Mouse (Mus musculus): ENCODE results near the gene Ntf5. TPM values are rescaled to one million over a fixed set of nuclear protein-coding genes. Genes with fewer than 3 reads are reported as not detected.

Gene Ntf5
- polyA plus RNA-seq, 1 experiment from 2014 or later, result 3.0 TPM

DNA sequence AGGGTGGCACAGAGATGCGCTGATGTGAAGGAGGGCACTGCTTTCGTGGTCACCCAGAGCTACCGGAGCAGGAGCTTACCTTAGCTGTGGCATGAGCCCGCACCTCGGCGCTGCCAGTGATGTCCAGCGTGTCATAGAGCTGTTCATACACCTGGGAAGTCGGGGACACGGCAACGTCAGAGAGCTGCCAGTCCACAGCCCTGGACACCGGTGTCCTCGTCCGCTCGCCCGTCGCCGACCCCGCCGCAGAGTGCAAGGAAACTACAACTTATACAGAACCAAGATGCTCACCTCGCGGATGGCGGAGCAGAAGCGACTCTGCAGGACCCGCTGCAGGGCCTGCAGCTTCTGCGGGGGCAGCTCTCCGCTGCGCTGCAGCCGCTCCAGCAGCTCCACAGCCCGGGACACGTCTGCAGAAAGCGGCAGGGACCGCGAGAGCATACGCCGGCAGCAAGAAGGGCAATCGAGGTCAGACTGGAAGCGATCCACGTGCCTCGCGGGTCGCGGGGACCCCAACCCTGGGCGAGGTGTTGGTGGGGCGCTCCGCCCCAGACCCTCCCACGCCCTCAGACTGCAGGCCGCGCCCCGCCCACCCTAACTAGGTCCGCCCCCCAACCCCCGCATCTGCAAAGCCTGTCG lies 43.5 kb upstream of the Ntf5 start:
- 0 out of 2 replicates have a peak, but pooled peaks have one; percentile 1 for ATAC-seq (ENCODE audit: low read depth)
- Histone ChIP-seq H3K27me3 (replicated peaks; ENCODE audit: control insufficient read depth, insufficient read depth, low read length) (peaks cover 23% of the 10 kb centered on the region), H3K4me3 (ENCODE audit: low read depth, low read length) (peak overlapping the region; percentile 54), H3K4me1 (ENCODE audit: control insufficient read depth, insufficient read depth, low read length) (peaks cover 9% of the 10 kb centered on the region; the same call in 1 of the 2 replicates), H3K36me3 (ENCODE audit: control insufficient read depth, insufficient read depth, low read length) (peaks cover 25% of the 10 kb centered on the region), H3K27ac (replicated peaks; ENCODE audit: low read depth, low read length) (no peak overlapping the region), H3K9ac (ENCODE audit: low read depth, low read length) (peak overlapping the region; percentile 56), H3K4me2 (ENCODE audit: low read depth, low read length) (peak overlapping the region; percentile 97), H3K9me3 (ENCODE audit: control insufficient read depth, low read length) (no peaks in the 10 kb centered on the region)
- no peak for DNase-seq (ENCODE audit: low spot score)
- 14% methylated on average over 37 of the region's 52 CpGs for WGBS

- Histone ChIP-seq H3K4me2 (ENCODE audit: low read depth, low read length) (peak within 1 kb of the TSS; percentile 97), H3K4me3 (ENCODE audit: low read depth, low read length) (peak within 1 kb of the TSS; percentile 54), H3K9ac (ENCODE audit: low read depth, low read length) (peak within 1 kb of the TSS; percentile 56), H3K27ac (replicated peaks; ENCODE audit: low read depth, low read length) (no peak within 1 kb of the TSS), H3K9me3 (ENCODE audit: control insufficient read depth, low read length) (no peaks in the 10 kb centered on the region), H3K36me3 (ENCODE audit: control insufficient read depth, insufficient read depth, low read length) (peaks cover 31% of the 10 kb centered on the region), H3K4me1 (ENCODE audit: control insufficient read depth, insufficient read depth, low read length) (peaks cover 6% of the 10 kb centered on the region; the same call in 1 of the 2 replicates), H3K27me3 (replicated peaks; ENCODE audit: control insufficient read depth, insufficient read depth, low read length) (peaks cover 16% of the 10 kb centered on the region)
- peak; percentile 93 for DNase-seq (ENCODE audit: low spot score)
- WGBS, result 14% methylated on average over 24 of the region's 28 CpGs
- peak; percentile 76 for ATAC-seq (ENCODE audit: low read depth)
Measured at GRCm38 (mm10) chr7:45370475-45371311, 42.8 kb upstream of the Ntf5 start, which contains the start of gene Lin7b. Lin7b (minus strand) TSS chr7:45370583.

- H3K9me3 ChIP-seq (ENCODE audit: control insufficient read depth, low read length), result no peaks in the 10 kb centered on the region
- no peak overlapping the region for H3K9ac ChIP-seq (ENCODE audit: low read depth, low read length)
- peaks cover 48% of the 10 kb centered on the region for H3K36me3 ChIP-seq (ENCODE audit: control insufficient read depth, insufficient read depth, low read length)
- ATAC-seq (ENCODE audit: low read depth) (no peak), DNase-seq (ENCODE audit: low spot score) (no peak)
- H3K4me1 ChIP-seq (ENCODE audit: control insufficient read depth, insufficient read depth, low read length), result 0 out of 2 replicates have a peak, but pooled peaks cover 3% of the 10 kb centered on the region
- peaks cover 13% of the 10 kb centered on the region for H3K27me3 ChIP-seq (replicated peaks; ENCODE audit: control insufficient read depth, insufficient read depth, low read length)
- no peak overlapping the region for H3K27ac ChIP-seq (replicated peaks; ENCODE audit: low read depth, low read length)
- 90% methylated on average over 5 of the region's 5 CpGs for WGBS
- H3K4me3 ChIP-seq (ENCODE audit: low read depth, low read length), result no peak overlapping the region
- no peak overlapping the region for H3K4me2 ChIP-seq (ENCODE audit: low read depth, low read length)
Measured at GRCm38 (mm10) chr7:45372371-45372770, 41.1 kb upstream of the Ntf5 start.

DNA sequence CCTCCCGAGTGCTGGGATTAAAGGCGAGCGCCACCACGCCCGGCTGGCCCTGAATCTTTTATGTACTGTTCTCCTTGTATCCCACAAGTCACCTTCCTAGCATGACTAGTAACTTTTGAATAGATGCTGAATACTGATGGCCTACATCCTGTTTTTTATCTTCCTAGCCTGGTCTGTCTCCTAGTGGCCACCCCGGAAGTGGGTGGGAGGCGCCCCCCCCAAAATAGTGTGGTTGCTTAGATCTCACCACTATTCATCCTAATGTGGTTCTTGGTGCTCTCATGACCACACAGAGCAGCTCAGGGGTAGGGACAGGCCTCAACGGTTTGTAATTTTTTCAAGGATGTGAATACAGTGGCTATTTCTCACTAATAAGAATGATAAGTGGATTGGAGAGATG lies 38.9 kb upstream of the Ntf5 start:
- no peak overlapping the region for H3K27ac ChIP-seq (replicated peaks; ENCODE audit: low read depth, low read length)
- no peaks in the 10 kb centered on the region for H3K9me3 ChIP-seq (ENCODE audit: control insufficient read depth, low read length)
- H3K9ac ChIP-seq (ENCODE audit: low read depth, low read length), result no peak overlapping the region
- 0 out of 2 replicates have a peak, but pooled peaks cover 3% of the 10 kb centered on the region for H3K4me1 ChIP-seq (ENCODE audit: control insufficient read depth, insufficient read depth, low read length)
- DNase-seq (ENCODE audit: low spot score) (no peak), ATAC-seq (ENCODE audit: low read depth) (no peak)
- no peak overlapping the region for H3K4me3 ChIP-seq (ENCODE audit: low read depth, low read length)
- 95% methylated on average over 8 of the region's 8 CpGs for WGBS
- no peak overlapping the region for H3K4me2 ChIP-seq (ENCODE audit: low read depth, low read length)
- H3K36me3 ChIP-seq (ENCODE audit: control insufficient read depth, insufficient read depth, low read length), result peaks cover 71% of the 10 kb centered on the region
- H3K27me3 ChIP-seq (replicated peaks; ENCODE audit: control insufficient read depth, insufficient read depth, low read length), result peaks cover 5% of the 10 kb centered on the region

GRCm38 (mm10) chr7:45376057-45376456 lies 37.4 kb upstream of the Ntf5 start:
- no peaks in the 10 kb centered on the region for H3K4me1 ChIP-seq (ENCODE audit: control insufficient read depth, insufficient read depth, low read length)
- DNase-seq (ENCODE audit: low spot score), result no peak
- no peaks in the 10 kb centered on the region for H3K27me3 ChIP-seq (replicated peaks; ENCODE audit: control insufficient read depth, insufficient read depth, low read length)
- no peak for ATAC-seq (ENCODE audit: low read depth)
- H3K4me2 ChIP-seq (ENCODE audit: low read depth, low read length), result no peak overlapping the region
- peaks cover 85% of the 10 kb centered on the region for H3K36me3 ChIP-seq (ENCODE audit: control insufficient read depth, insufficient read depth, low read length)
- H3K9ac ChIP-seq (ENCODE audit: low read depth, low read length), result no peak overlapping the region
- H3K9me3 ChIP-seq (ENCODE audit: control insufficient read depth, low read length), result no peaks in the 10 kb centered on the region
- H3K27ac ChIP-seq (replicated peaks; ENCODE audit: low read depth, low read length), result no peak overlapping the region
- whole genome bisulfite sequencing, result 93% methylated on average over 1 of the region's 1 CpGs
- H3K4me3 ChIP-seq (ENCODE audit: low read depth, low read length), result no peak overlapping the region

DNA sequence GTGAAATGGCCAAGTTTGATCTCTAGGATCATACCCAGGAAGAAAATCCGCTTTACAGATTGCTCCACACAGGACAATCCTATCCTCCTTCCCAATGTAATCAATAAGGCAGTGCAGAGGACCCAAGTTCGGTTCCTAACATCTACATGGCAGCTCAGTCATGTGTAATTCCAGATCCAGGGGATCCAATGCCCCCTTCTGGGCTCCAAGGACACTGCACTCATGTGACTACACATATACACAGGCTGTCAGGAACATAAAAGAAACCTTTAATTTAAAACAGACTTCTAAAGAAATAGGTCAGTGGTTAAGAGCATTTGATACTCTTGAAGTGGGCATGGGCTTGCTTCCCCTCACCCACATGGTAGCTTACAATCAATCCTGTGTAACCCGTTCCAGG lies 27.4 kb upstream of the Ntf5 start:
- Histone ChIP-seq H3K27me3 (replicated peaks; ENCODE audit: control insufficient read depth, insufficient read depth, low read length) (no peaks in the 10 kb centered on the region), H3K36me3 (ENCODE audit: control insufficient read depth, insufficient read depth, low read length) (peaks cover 100% of the 10 kb centered on the region), H3K4me1 (ENCODE audit: control insufficient read depth, insufficient read depth, low read length) (no peaks in the 10 kb centered on the region), H3K9me3 (ENCODE audit: control insufficient read depth, low read length) (no peaks in the 10 kb centered on the region), H3K4me2 (ENCODE audit: low read depth, low read length) (no peak overlapping the region), H3K4me3 (ENCODE audit: low read depth, low read length) (no peak overlapping the region), H3K9ac (ENCODE audit: low read depth, low read length) (no peak overlapping the region), H3K27ac (replicated peaks; ENCODE audit: low read depth, low read length) (no peak overlapping the region)
- no peak for ATAC-seq (ENCODE audit: low read depth)
- WGBS, result 67% methylated on average over 3 of the region's 3 CpGs
- no peak for DNase-seq (ENCODE audit: low spot score)

GRCm38 (mm10) chr7:45395129-45395541 lies 18.4 kb upstream of the Ntf5 start:
- Histone ChIP-seq H3K27me3 (replicated peaks; ENCODE audit: control insufficient read depth, insufficient read depth, low read length) (no peaks in the 10 kb centered on the region), H3K4me1 (ENCODE audit: control insufficient read depth, insufficient read depth, low read length) (peaks cover 10% of the 10 kb centered on the region), H3K36me3 (ENCODE audit: control insufficient read depth, insufficient read depth, low read length) (peaks cover 29% of the 10 kb centered on the region), H3K4me2 (ENCODE audit: low read depth, low read length) (peak overlapping the region; percentile 97), H3K27ac (replicated peaks; ENCODE audit: low read depth, low read length) (peak overlapping the region; percentile 99), H3K9me3 (ENCODE audit: control insufficient read depth, low read length) (no peaks in the 10 kb centered on the region), H3K9ac (ENCODE audit: low read depth, low read length) (peak overlapping the region; percentile 95), H3K4me3 (ENCODE audit: low read depth, low read length) (peak overlapping the region; percentile 79)
- DNase-seq (ENCODE audit: low spot score), result peak; percentile 91
- 1% methylated on average over 17 of the region's 20 CpGs for WGBS
- ATAC-seq (ENCODE audit: low read depth), result peak; percentile 65

GRCm38 (mm10) chr7:45395578-45396336 lies 17.7 kb upstream of the Ntf5 start, which contains the start of gene Snrnp70:
Snrnp70 (minus strand) TSS chr7:45395742.
- Histone ChIP-seq H3K27me3 (replicated peaks; ENCODE audit: control insufficient read depth, insufficient read depth, low read length) (no peaks in the 10 kb centered on the region), H3K27ac (replicated peaks; ENCODE audit: low read depth, low read length) (peak within 1 kb of the TSS; percentile 99), H3K4me3 (ENCODE audit: low read depth, low read length) (peak within 1 kb of the TSS; percentile 79), H3K4me2 (ENCODE audit: low read depth, low read length) (peak within 1 kb of the TSS; percentile 97), H3K4me1 (ENCODE audit: control insufficient read depth, insufficient read depth, low read length) (peaks cover 10% of the 10 kb centered on the region), H3K9ac (ENCODE audit: low read depth, low read length) (peak within 1 kb of the TSS; percentile 95), H3K36me3 (ENCODE audit: control insufficient read depth, insufficient read depth, low read length) (peaks cover 23% of the 10 kb centered on the region), H3K9me3 (ENCODE audit: control insufficient read depth, low read length) (no peaks in the 10 kb centered on the region)
- WGBS, result under 1% methylated on average over 60 of the region's 60 CpGs
- ATAC-seq (ENCODE audit: low read depth), result peak; percentile 97
- DNase-seq (ENCODE audit: low spot score), result peak; percentile 100
